Mouse (Mus musculus) yolk sac, embryonic 10.5 days (tissue): ENCODE measurements around the gene Tmem131l.

Source experiments
- DNase-seq: peaks from one replicate; pipeline ENCODE4 v3.0.0-alpha.2; 2017; ENCODE audit warnings: low spot score

Gene Tmem131l

GRCm38 (mm10) chr3:84046206-84046605 is 6.2 kb upstream of the Tmem131l start:
- DNase-seq: no peak

DNA sequence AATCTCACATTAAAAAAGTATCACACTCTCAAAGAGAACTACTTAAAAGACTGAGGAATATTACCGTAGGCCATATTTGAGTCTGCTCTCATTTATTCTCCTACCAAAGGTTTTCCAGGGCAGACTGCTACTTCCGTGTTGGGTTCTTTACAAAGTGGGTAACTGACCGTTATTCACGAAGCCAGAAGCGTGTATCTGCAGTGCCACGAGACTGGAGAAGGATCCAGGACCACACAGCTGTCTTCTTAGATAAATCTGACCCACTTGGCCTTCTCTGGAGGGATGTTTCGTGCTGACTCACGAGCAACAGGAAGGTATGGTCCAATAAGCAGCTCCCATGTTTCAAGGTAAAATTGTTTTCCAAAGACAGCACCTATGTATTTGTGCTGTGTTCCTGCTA is 1.8 kb upstream of the Tmem131l start:
- DNase-seq: no peak

GRCm38 (mm10) chr3:84040476-84041082 is 604 bp upstream of the Tmem131l start:
- no peak for DNase-seq

DNA sequence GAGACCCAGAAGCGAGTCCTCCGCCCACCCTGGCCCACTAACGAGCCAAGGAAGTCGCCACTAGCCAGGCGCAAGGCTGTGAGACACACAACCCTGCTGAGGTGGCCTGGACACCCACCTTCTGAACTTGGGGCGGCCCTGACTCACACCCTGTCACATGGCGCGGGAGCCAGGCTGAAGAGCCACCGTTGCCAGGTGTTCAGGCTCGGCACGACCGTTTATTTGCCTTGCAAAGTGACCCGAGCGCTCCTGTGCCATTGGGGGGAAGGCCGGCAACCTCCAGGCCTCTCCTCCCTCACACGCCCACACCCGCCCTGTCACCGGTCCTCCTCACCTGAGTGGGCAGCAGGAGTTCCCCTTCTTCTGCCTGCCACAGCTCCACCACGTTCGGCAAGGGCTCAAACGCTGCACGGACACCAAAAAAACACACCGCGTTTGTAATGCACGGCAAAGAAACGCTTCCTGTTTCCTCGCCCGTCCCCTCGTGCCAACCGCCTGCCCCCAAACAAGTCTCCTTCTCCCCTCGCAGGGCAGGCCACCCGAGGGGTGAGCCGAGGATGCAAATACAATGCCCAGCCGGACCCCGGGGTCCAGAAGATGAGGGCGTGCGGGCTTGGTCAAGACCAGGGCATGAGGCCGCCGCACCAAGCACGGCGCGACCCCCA is 862 bp downstream of the Tmem131l start:
- peak; percentile 42 for DNase-seq

DNA sequence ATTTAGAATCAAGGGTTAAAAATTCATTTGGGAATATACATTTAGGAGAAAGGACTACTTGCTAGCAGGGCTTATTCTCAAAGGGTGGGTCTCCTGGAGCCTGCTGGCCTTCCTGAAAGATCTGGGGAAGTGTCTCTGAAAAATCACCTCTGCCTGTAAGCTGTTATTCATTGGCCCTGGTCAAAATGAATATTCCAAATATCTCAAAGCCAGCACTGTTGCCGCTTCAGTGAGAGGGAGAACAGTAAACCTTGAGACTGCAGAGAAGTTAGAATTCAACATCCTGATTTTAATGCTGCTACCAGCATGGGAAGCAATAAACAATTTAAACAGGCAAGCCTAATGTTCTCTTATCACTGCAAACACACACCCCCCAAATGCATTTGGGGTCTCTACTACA is 1.8 kb downstream of the Tmem131l start:
- no peak for DNase-seq

DNA sequence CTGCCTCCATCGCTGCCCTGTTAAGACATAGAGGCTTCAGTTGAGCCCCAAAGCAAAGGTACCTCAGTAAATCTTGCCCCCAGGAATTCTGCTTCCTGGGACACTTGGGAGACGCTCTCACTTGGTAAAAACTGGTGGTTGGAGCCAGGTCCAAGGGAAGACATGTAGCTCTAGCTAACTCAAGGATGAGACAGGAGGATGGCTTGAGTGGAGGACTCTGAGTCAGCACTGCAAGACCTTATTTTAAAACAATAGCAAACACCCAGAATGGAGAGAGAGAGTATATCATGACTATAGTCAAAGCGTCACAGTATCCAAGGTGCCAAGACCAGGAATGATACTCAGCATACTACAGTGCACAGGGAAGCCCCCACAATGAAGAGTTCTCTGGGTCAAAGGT is 2.4 kb downstream of the Tmem131l start:
- DNase-seq: no peak

DNA sequence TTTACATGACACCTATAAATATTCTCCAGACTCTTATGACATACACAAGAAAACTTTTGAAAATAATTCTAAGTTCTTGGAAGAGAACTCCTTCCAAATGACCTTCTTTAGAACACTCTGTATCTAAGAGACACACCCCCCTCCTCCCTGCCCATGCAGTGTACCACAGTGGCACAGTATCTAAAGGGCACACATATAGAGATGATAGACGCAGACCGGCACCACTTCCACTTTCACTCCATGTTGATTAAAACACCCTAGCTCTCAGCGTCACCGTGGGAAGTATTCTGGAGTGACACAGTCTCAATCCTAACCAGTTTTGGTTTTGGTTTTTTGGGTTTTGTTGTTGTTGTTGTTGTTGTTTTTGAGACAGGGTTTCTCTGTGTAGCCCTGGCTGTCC is 3.1 kb downstream of the Tmem131l start:
- no peak for DNase-seq

DNA sequence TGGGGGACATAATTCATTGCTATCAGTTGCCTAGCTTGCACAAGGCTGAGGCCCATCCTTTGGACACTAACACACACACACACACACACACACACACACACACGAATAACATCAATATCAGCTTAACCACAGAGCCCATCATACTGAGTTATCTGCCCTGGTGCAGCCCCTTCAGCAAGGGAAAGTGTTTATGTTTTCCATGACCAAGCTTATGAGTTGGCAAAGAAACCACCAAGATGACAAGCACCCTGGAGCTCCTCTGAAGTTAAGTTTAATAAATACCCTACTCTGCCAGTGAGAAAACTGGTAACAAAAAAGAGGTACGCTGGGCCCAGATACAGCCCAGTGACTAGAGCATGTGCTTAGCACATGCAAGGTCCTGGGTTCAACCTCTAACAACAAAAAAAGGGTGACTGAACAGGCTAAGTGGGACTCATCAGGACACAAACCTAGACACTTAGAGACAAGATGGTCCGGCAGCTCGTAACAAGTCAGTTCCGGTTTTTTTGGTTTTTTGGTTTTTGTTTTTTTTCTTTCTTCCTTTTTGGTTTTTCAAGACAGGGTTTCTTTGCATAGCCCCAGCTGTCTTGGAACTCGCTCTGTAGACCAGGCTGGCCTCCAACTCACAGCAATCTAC is 4.1 kb downstream of the Tmem131l start:
- no peak for DNase-seq

- no peak for DNase-seq
These were observed 5.7 kb downstream of the Tmem131l start for GRCm38 (mm10) chr3:84034115-84034780.

DNA sequence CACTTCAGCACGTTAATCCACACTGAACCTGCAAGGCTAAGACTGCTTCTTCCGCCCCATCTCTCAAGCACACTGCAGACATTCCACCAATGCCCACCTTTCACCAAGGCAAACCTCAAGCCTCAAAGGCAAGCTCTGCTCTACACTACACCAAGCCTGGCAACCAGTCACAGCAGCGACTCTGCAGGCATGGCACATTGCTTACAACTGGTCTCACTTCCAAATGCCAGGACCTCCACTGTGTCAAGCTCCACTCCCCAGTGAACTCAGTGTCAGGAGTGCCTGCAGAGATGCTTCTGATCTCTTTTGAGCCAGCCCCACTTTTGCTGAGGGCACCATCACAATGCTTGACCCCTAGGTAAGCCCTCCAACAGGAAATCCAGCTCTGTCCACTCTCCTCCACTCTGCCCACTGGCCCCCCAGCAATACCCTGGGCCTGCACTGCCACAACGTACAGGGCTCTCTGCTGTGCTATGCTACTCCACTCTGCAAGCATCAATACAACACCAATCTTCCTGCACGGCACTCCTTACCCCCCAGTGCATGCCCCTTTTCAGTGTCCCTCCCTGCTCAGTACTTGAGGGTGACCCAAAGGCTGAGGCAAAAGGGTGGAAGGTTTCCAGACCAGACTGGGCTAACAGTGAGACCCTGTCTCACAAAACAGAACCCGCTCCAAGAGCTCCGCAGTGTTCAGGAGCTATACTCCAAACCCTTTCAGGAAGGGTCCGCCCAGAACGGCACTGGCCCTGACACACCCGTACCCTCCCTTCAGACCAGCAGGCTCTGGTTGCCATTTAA is 6.8 kb downstream of the Tmem131l start:
- DNase-seq: no peak

DNA sequence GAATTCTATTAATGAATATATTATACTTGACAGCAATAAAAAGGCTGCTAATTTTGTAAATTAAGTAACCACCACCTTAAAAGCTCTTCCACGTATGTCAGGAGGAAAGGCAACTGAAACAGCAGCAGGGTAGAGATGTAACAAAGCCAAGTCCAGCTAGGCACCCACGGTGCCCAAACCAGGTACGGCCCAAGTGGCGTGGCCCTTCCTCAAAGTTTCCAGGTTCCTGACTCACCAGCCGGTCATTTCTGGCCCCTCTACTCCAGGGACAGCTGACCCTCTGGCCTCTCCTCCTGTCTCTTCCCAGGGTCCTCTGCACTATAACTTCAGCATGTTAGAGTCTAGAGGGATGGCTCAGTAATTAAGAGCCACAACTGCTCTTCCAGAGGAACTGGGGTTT is 7.6 kb downstream of the Tmem131l start:
- no peak for DNase-seq

DNA sequence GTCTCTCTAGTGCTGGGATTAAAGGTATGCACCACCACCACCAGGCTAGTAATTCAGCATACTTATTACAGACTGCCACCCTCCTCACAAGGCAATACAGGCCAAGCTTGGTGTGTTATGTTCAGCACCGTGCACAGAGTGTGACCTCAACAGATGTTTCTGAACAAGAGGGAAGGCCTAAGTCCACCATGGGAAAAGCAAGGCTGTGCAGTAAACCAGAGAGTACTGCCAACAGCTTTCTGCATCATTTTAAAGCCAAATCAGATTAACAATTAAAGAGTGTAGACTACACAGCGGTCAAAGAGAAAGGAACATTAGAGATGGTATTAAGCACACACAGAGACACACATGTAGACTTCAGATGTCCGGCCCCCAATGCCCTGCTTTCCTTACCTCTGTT is 8.8 kb downstream of the Tmem131l start:
- DNase-seq: no peak

DNA sequence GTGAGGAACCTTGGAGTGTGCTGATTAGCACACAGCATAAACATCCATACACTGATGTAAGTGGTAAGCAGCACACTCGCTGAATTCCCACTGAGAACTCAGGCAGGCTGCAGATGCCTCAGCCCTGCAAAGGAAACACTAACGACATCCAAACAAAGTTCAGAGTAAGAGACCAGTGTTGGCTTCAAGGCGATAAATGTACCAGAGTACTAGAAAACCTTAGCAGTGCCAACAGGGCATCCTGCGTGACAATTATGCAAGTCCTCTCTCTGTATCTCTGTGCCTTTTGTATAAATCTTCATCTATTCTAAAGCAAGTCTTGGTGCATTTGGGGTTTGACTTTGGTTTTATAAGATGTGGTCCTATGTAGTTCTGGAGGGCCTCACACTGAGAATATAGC is 11.0 kb downstream of the Tmem131l start:
- no peak for DNase-seq

DNA sequence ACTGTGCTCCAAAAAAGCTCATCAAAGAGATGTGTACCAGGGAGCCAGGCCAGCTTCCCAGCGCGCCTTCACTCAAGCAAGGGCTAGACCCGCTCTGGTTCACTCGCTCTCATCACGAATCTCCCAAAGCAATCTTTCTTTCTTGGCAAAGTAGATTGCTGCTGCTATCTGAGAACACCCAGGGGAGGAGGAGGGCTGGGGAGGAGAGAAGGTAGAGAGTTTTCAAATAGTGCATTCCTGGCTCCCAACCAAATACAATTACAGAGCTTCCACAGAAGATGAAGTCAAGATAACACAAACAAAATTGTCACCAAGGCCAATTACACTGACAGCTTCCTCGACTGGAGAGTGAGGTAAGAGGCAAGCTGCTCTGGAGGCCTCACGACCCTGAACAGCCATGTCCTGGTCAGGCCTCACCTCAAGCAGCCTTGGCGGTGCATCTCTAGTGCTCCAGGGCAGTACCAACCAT is 12.2 kb downstream of the Tmem131l start:
- DNase-seq: no peak

- DNase-seq: no peak
These were observed 15.4 kb downstream of the Tmem131l start for GRCm38 (mm10) chr3:84024512-84025072.

DNA sequence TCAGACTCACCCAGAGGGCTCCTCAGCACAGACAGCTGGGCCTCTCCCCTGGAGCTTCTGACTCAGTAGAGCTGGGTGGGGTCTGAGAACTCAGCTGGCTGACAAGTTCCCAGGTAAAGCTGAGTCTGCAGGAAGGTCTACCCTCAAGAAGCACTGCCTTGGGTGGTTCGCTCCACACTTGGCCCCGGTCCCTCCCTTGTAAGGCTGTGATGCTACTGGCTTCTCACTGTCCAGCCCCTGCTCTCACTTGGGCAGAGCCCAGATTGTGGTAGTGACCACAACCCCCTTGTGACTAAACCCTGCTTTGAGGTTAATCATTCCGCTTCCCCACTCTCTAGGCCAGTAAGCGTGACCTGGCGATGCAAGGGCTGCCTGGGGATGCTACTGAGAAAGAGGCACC is 17.3 kb downstream of the Tmem131l start:
- DNase-seq: no peak

GRCm38 (mm10) chr3:84022201-84022584 is 17.8 kb downstream of the Tmem131l start:
- DNase-seq: no peak

- DNase-seq: no peak
These were observed 18.5 kb downstream of the Tmem131l start for GRCm38 (mm10) chr3:84021217-84022200.

GRCm38 (mm10) chr3:84020528-84020927 is 19.4 kb downstream of the Tmem131l start:
- DNase-seq: no peak

DNA sequence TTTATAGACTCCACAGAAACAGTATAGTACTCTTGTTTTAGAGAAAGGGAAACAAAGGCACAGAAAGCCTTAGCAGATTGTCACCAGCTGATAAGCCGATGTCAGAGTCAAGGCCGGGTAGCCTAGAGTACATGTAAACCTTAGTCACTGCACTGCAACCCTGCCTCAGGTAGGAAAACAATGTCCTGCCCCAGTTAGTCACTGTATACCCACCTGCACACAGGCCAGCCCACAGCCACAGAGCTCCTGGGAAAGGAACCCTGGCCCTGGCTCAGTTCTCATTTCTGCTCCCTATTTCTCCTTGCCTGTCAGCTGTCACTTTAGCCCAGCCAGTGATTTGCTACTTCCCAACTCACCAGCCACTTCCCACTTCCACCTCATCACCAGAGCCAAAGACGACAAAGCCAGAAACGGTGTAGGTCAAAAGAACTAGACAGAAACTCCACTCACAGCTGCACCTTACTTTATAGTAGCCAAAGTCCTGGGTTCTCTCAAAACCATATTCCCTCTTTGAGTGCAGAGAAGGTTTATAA is 24.4 kb downstream of the Tmem131l start:
- no peak for DNase-seq
